Mouse (Mus musculus) CD4-positive naive resting alpha-beta T cell, adult 57 days (primary cell): ENCODE measurements around the gene Prl3a1. TPM values are rescaled to one million over a fixed set of nuclear protein-coding genes. Genes with fewer than 3 reads are reported as not detected.

ENCODE experiments used
- total RNA-seq: library from RNA; stranded (reverse); gene quantifications from one replicate; pipeline ENCODE4 v1.2.4, GENCODE M21; 2023

The Prl3a1 gene
- not detected for total RNA-seq

DNA sequence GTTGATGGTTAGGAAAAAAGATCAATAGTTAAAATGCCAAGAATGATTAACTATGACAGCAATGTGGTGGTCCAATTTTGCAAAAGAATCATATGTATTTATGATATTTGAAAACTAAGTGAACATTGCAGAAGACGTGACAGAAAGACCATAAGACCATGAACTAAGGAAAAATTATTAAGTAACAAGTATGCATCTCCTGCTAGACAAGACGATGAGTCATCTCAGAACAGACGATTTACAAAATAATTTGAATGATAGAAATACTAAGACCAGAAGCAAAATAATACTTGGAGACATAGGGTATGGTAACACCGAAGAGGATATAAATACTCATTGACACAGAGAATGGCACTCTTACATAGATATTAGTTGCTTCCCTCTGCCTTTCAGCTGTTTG, at the start of gene Prl3a1:
Gene Prl3a1 (plus strand): TSS at position 301 of the 400 bp plus-strand sequence.

DNA sequence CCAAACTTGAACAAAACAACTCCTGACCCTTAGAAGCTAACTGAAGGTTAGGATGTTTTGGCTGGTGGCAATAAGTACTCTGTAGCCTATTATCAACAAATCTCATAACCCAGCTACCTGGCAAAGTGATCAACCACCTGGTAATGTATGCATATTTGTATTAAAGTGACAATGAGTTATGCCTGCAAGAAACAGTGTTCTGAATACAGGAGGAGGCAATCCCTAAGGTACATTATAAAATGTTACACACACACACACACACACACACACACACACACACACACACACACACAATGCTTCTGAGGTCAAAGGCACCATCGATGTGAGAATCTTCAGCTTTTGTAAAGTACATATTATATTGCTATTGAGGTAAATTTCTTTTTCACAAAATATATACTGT, 17.7 kb upstream of the Prl3a1 start, which contains the start of gene Prl3b1:
Gene Prl3b1 (plus strand): TSS at position 301 of the 400 bp plus-strand sequence.

DNA sequence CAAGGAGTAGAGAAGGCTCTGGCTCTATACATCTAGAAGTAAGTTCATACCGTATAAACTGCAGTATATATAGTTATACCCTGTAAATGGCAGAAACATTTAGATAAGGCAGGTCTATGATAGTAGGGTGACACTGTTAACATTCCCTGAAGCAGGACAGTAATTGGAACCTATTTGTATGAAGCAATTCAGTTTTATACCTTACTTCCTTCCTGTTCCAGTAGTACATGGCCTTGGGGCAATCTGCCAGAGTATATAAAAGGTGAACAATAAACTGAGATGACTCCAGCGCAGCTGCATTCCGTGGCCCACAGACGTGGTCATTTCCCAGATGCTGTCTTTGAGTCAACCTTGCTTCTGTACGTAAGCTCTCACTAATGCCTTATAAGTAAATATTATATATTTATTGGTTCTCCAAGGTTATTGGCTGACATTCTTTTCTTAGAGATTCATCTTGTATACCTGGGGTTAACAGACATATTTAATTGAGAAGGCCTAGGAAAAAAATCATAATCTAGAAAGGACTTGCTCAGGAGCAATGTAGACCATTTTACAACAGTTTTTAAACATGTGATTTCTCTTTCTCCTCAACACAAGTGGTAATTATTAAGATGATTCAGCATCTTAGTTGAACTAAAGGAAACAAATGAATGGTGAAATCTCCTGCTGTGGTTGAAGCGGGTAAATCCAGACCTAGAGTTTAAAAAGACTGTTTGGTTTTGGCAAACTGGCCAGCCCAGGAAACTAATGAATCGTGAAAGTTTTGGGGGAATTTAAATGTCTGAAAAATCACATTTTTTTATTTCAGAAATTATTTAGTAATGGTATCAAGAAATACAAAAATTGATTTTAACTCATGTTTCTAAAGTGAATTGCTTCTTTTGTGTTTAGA, 53.3 kb downstream of the Prl3a1 start, which contains the start of gene Prl6a1:
Gene Prl6a1 (plus strand): TSS at position 294 of the 892 bp plus-strand sequence.

Other genes starting within 250 kb of the Prl3a1 start
- not detected for gene Prl, start 201.9 kb upstream of the Prl3a1 start, total RNA-seq
- gene Prl3d1, start 165.2 kb upstream of the Prl3a1 start, total RNA-seq = not detected
- gene Prl3d2, start 137.7 kb upstream of the Prl3a1 start, total RNA-seq = not detected
- gene Prl3d3, start 102.6 kb upstream of the Prl3a1 start, total RNA-seq = not detected
- not detected for gene Prl3c1, start 62.8 kb upstream of the Prl3a1 start, total RNA-seq
- gene Prl3b1, start 17.6 kb upstream of the Prl3a1 start, total RNA-seq = not detected
- gene Prl6a1, start 53.2 kb downstream of the Prl3a1 start, total RNA-seq = not detected
- not detected for gene Prl8a2, start 86.2 kb downstream of the Prl3a1 start, total RNA-seq
- not detected for gene Prl2b1, start 131.4 kb downstream of the Prl3a1 start, total RNA-seq
- not detected for gene Prl8a6, start 179.3 kb downstream of the Prl3a1 start, total RNA-seq